Mouse (Mus musculus): ENCODE results near the gene Gm44511.
"Not testable (repeated sequence)": the region's sequence is repeated elsewhere in the genome, so short reads cannot be mapped to it uniquely, and the experiment has no call there.

Gm44511 gene

DNA sequence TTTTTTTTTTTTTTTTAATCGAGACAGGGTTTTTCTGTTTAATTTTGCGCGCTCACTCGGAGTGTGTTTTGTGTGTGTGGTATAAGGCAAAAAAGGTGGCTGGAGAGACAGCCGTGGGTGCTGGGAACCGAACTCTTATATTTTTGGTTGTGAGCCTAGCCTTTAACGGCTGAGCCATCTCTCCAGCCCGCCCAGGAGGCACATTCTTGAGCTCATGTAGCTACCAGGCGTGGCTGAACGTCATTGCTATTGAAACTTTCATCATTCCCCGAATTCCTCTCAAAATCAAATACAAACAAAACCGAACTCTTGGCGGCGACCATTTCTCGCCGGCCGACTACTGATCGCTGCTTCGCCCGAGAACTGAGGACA lies 27.4 kb downstream of the Gm44511 start:
- peak; percentile 82 for DNase-seq

GRCm38 (mm10) chr6:128797936-128798771 lies 28.0 kb downstream of the Gm44511 start:
- peak; percentile 57 for DNase-seq

DNA sequence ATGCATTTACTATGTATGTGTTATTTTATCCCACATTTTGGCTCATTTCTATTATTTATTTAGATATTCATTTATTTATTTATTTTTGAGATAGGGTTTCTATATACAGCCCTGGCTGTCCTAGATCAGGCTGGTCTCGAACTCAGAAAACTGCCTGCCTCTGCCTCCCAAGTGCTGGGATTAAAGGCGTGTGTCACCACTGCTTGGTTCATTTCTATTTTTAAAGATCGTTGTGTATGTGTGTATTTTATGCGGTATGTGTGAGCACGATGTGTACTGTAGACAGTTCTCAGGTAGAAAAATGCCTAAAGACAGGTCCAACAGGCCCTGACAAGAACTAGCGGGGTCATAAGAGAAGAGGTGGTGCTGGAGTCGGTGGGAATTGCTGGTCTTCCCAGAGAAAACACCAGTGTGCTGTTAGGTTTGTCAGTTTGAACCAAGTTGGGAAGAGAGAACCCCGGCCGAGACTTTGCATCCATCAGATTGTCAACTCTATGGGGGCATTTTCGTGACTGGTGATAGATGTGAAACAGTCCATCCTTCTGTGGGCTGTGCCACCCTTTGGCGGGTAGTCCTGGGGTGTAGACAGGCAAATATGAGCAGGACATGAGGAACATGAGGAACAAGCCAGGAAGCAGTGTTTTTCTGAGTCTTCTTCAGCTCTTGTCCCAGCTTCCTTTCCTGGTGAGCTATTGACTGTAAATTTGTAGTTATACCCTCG lies 28.8 kb downstream of the Gm44511 start:
- peak; percentile 22 for DNase-seq

GRCm38 (mm10) chr6:128796321-128796955 lies 29.7 kb downstream of the Gm44511 start:
- no peak for DNase-seq

DNA sequence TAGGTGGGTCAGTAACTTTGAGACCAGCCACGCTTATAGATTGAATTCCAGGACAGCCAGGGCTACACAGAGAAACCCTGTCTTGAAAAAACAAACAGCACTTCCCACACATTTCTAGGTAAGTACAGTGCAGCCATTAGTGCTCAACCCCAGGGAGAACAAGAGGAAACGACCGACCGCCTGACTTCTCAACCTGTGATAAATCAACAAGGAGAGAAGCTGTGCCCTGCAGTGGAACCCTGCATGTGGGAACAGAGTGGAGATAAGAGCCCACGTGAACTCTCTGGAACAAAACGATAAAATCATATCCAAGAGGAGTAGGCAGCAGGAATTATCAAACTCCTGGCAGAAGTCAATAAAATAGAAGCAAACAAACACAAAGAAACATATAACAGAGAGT lies 32.4 kb downstream of the Gm44511 start:
- no peak for DNase-seq

- DNase-seq, result not testable (repeated sequence)
Observed at GRCm38 (mm10) chr6:128790491-128790994, 35.6 kb downstream of the Gm44511 start.

- DNase-seq, result no peak
Observed at GRCm38 (mm10) chr6:128789115-128789514, 37.0 kb downstream of the Gm44511 start, which contains the start of gene Klrb1c. TSS of gene Klrb1c (minus strand) at chr6:128789215.

DNA sequence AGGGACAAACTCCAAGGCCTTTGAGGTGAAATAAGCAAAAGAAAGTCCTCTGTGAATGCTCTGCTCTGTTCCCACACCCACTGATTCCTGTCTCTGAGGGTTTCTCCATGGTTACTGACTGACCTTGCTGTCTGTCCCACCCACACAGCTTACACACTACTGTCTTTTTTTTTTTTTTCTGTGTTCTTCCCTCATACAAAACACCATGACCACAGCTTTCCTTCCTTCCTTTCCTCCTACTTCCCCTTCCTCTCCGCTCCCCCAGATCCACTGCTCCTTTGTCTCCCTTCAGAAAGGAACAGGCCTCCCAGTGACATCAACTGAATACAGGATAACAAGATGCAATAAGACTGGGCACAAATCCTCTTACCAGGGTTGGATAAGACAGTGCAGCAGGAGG lies 37.6 kb downstream of the Gm44511 start:
- DNase-seq, result no peak

DNA sequence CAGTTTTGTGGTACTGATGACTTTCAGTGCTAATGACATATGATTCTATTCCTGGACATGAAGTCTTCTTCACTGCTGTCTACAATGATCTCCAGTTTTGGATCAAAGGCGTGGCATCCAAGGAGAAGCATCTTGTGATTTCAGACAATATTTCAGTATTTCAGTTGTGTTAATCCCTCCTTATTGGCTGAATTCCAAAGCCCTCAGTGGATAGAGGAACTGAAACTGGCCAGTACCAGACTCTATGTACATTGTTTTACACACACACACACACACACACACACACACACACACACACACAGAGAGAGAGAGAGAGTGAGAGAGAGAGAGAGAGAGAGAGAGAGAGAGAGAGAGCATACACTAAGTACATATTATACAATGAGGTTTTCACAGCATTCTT lies 39.7 kb downstream of the Gm44511 start:
- not testable (repeated sequence) for DNase-seq

DNA sequence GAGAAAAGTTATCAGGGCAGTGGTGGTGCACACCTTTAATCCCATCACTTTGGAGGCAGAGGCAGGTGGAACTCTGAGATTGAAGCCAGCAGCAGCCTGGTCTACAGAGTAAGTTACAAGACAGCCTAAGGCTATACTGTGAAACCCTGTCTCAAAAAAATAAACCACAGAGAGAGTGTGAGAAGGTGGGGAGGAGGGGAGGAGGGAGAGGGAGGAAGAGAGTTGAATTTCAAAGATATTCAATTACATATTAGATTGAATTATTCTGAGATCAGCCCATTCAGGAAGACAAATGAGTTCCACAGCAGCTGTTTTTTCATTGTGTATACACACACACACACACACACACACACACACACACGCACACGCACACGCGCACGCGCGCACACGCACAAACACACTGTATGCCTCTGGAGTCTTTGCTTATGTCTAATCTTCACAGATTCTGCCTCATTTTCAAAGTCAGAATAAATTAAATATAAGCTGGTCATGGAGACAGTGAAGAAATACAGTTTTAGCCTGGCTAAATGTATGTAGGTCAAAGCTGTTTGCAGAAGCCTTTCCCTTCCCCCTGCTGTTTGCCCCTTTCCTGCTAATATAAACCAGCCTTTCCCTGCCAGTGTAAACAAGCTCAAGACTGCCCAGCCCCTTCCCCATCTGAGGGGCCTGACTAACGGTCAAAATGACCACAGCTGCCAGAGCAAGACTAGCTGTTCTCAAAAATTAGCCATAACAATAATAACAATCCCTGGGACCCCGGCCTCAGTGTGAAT lies 56.4 kb downstream of the Gm44511 start:
- DNase-seq, result no peak

DNA sequence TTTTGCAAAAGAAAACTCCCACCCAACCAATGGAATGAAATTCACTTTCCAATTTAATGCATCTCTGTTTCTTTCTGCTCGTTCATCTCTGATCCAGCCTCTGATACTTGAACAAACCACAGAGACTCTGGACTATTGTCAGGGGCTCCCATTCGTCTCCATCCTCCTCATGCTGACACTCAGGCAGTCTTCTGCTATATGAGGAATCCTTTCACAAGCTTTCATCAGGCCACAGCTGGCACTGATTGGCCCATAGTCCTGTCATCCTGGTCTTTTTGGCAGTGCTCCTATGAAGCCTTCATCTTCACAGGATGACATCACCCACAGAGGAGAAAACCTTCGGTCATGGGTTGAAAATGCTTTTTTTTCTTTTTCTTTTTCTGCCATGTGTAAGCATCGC lies 58.1 kb downstream of the Gm44511 start:
- no peak for DNase-seq

DNA sequence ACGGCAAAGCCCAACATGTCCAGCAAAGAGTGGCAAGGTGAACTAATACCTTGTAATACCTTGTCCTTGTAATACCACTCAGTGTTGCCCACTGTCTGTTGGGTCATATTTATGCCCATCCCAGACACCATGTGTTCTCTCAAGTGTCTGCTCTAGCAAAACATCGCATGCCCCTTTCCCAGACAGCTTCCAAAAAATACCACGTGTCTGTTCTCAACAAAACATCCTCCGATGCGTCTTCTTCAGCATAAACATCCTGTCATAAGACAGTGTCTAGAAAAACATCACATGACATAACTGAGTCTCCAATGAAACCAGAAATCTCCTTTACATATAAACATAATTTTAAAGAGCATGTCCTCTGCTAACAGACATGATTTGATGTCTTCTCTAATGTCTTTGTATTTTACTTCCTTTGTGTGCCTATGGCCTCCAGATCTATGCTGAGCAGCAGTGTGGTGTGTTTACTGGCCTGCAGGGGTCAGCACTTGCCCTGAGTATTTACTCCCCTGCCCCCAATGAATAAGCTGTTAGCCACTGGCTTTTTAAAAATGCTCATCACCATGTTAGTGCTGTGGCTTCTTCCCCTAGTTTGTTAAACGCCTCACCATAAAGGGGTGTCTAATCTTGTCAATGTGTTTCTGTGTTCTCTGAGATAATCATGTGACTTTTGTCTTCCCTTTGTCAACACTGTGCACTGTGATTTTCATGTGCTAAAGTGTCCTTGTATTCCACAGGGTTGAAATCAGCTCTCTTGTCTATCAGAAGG lies 59.4 kb downstream of the Gm44511 start:
- DNase-seq, result peak; percentile 42

DNA sequence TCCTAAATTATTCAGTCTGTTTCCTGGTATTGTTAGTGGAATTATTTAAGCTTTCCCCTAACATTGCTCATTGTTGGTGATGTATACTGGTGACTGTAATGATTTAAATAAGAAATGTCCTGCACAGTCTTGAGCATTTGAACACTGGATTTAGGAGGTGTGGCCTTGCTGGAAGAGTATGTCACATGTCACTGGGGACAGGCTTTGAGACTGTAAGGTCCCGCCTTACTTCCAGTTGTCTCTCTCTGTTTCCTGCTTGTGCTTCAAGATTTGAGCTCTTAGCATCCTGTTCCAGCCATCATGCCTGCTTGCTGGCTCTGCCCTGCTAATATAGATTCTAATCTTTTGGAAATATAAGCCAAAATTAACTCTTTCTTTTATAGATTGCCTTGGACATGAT lies 60.9 kb downstream of the Gm44511 start:
- peak; percentile 18 for DNase-seq

DNA sequence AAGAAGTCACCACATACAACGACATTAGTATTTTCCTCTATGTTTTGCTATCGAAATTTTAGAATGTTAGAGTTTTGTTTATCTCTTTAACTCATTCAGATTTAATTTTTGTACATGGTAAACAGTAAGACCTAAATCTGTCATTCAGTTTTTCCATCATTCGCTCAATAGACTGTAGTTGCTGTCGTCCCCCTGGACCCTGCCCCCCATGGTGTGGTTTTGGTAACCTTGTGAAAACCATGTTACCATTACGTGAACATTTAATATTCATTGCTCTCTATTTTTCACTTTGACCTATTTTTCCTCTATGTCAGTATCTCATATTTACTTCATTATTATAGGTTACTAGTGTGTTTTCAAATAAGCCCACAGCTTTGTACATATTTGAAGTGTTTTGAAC lies 61.5 kb downstream of the Gm44511 start:
- DNase-seq, result no peak

DNA sequence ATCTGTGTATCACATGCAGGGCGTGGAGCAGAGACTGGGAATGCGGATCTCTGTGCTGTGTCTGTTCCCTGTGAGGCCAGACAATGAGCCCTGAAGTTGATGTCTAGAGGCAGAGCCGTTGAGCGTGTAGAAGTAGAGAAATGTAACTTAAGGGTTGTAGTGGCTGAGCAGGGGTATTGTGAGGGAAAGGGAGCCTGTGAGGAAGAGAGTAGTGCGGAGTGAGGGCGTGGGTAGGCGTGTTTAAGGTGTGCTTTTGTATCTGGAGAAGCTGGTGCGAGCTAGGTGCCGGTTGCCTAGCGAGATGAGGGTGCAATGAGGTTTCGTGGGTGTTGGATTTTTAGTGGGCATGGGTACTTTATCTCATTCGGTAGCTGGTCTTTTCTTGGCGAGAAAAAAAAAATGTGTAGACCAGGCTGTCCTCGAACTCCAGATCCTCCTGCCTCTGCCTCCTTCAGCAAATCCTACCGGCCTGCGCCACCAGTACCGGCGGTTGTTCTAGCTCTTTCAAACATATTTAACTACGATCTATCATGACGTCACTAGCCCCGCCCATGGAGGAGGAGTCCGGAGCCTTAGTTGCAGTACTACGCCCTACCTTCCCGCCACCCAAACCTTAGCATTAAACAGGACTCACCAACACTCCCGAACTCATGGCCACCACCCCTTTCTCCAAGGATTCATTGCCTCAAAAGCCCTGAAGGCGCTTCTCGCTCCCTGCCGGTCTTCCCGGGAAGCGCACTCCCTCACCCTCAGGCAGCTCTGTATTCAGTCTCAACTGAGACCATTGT lies 62.2 kb downstream of the Gm44511 start:
- peak; percentile 99 for DNase-seq

DNA sequence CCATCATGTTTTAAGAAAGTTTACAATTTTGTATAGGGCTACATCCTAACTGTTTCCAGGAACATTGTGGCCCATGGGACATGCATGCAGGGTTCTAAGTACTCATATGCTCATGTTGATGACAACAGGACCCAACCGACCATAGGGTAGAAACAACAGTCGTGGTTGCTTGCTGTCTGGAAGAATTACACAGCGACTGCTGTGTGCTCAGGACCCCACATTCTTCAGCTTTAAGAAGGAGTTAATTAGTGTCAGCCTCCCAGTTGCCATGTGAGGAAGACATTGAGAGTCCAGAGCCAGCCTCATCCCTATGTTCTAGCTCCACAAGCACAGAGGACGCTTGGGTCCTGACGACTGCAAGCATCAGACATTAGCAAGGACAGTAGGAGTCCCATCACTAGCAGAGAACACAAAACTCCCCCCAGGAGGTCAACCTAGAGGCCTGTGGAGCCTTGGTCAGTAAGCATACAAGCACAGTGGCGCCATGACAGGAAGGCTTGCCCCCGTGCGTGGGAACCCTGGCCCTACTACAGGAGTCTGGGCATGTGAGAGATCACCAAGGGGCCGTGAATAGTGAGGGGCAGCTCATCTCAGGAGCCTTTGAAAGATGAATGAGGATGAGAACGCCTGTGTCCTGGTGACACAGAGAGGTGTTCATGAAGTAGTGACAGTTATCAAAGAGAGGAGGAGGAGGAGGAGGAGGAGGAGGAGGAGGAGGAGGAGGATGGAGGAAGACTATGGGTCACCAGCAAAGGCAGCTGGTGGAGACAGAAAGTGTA lies 63.0 kb downstream of the Gm44511 start:
- DNase-seq, result peak; percentile 65

GRCm38 (mm10) chr6:128761144-128761540 lies 65.0 kb downstream of the Gm44511 start:
- no peak for DNase-seq

DNA sequence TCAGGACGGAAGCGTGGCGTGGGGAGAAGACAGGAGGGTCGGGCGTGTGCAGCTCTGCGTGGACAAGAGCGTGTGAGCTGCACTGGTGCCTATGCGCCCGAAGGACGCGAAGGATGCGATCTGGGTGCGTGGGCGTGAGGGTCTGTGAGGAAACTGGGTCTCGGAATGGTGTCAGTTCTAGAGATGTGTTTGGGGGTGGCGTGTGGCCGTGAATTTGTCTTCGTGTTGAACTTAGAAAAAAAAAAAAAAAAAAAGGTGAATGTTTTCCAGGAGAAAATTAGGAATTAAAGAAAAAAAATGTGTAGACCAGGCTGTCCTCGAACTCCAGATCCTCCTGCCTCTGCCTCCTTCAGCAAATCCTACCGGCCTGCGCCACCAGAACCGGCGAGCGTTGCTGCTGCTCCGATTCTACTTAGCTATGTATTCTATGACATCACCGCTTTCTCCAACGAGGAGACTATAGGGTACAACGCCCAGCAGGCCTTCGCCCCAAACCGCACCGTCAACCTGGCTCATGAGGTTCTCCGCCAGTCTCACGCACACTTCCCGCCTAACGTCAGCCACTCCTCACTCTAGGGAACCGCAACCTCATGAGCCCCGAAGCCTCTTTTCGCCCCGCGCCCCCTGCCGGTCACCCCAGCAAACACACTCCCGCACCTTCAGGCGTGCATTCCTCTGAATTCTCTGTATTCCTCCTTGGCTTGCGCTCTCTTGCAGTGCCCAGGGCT lies 65.5 kb downstream of the Gm44511 start:
- peak; percentile 95 for DNase-seq

GRCm38 (mm10) chr6:128760016-128760415 lies 66.1 kb downstream of the Gm44511 start:
- DNase-seq, result peak; percentile 92
